Mouse (Mus musculus) midbrain, embryonic 15.5 days (tissue): ENCODE measurements around the gene March5. TPM values are rescaled to one million over a fixed set of nuclear protein-coding genes. Genes with fewer than 3 reads are reported as not detected.
"Not testable (repeated sequence)": the region's sequence is repeated elsewhere in the genome, so short reads cannot be mapped to it uniquely, and the experiment has no call there.

Experiments used
- ATAC-seq: fragments of 200-750 bp; cut with Nextera tagmentation; replicated peaks from 2 replicates; pipeline ENCODE4 v1.8.0; 2017; ENCODE audit warnings: moderate TSS enrichment
- H3K27ac ChIP-seq: fragments of 300-500 bp; sonication (generic); 2 replicates; pipeline ENCODE4 v1.5.1; 2015; ENCODE audit warnings: mild to moderate bottlenecking, inconsistent platforms
- H3K27me3 ChIP-seq: fragments of 300-500 bp; sonication (generic); replicated peaks from 2 replicates; pipeline ENCODE4 v1.6.1; 2015; ENCODE audit warnings: inconsistent platforms
- H3K36me3 ChIP-seq: fragments of 300-500 bp; sonication (generic); replicated peaks from 2 replicates; pipeline ENCODE4 v1.6.1; 2015; ENCODE audit warnings: inconsistent platforms
- H3K4me1 ChIP-seq: fragments of 300-500 bp; sonication (generic); 2 replicates; pipeline ENCODE4 v1.6.1; 2015; ENCODE audit warnings: inconsistent platforms
- H3K4me2 ChIP-seq: fragments of 300-500 bp; sonication (generic); 2 replicates; pipeline ENCODE4 v1.6.1; 2015; ENCODE audit warnings: inconsistent platforms, mild to moderate bottlenecking, moderate library complexity
- H3K4me3 ChIP-seq: fragments of 300-500 bp; sonication (generic); 2 replicates; pipeline ENCODE4 v1.5.1; 2015; ENCODE audit warnings: mild to moderate bottlenecking, inconsistent platforms
- H3K9ac ChIP-seq: fragments of 300-500 bp; sonication (generic); 2 replicates; pipeline ENCODE4 v1.6.1; 2015; ENCODE audit warnings: mild to moderate bottlenecking, inconsistent platforms
- H3K9me3 ChIP-seq: fragments of 300-500 bp; sonication (generic); 2 replicates; pipeline ENCODE4 v1.6.1; 2016; ENCODE audit warnings: inconsistent platforms
- WGBS: fragments of 180-500 bp; shearing (Covaris S2); methylation state at CpG from one replicate; pipeline ENCODE4 v1.1.7; 2015; ENCODE audit warnings: mixed read lengths; 5-methylcytosine and 5-hydroxymethylcytosine counted together
- polyA plus RNA-seq: library from polyadenylated mRNA; unstranded; fragments of >200 nt; fragmentation: Nextera tagmentation; extraction: Ambion mirVana; gene quantifications from 2 replicates; pipeline ENCODE4 v1.2.1, GENCODE M21; 2015

Gene March5
- polyA plus RNA-seq, 1 experiment from 2014 or later = 103 TPM

DNA sequence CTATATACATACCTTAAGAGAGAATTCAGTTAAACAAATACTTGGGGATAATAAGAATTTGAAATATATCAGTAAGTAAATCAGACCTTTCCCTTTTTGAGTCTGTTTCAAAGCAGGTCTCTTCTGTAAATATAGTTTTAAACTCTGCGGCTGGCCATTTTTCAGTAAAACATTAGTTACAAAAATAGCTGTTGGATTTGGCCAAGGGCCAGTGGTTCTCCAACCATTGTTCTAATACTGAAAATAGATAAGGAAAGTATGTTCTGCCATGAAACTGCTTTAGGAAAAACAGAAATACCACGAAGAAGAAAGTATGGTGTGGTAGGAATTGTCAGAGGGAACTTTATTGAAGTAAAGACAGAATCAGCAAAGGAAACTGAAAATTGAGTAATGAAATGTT lies 7.4 kb downstream of the March5 start:
- no peak for ATAC-seq
- peaks cover 2% of the 10 kb centered on the region for H3K4me1 ChIP-seq
- 88% methylated on average over 2 of the region's 2 CpGs for WGBS
- no peak overlapping the region for H3K4me2 ChIP-seq
- H3K9me3 ChIP-seq = no peaks in the 10 kb centered on the region
- H3K27me3 ChIP-seq = no peaks in the 10 kb centered on the region
- H3K4me3 ChIP-seq = no peak overlapping the region
- H3K36me3 ChIP-seq = peaks cover 26% of the 10 kb centered on the region
- no peak overlapping the region for H3K27ac ChIP-seq
- no peak overlapping the region for H3K9ac ChIP-seq

DNA sequence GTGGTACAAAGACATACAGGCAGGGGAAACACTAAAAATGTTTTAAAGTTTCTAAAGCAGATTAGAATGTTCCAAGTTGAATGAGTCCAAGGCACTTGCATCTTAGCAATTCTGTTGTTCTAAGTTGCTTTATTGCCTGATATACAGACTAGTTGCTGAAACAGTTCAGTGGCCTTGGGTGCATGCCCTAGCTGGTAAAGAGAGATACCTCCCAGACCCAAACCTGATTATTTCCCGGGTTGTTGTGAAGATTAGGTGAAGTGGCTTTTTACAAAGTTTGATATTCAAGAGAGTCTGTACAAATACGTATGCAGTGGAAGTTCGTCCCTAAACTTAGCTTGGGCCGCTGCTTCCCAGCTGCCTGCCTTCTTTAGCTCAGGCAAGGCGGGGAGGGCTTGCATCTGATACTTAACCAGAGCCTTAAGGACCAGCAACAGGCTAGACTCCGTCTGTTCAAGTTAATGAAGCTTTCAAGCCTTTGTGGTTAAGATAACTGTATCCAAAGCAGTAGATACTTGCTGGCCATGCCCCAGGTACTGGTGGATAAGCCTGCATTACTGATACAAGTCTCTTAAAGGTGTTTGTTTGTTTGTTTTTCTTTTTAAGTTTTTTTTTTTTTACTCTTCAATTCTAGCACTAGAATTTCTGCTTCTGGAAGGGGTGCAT lies 18.0 kb downstream of the March5 start:
- Histone ChIP-seq H3K4me2 (no peak overlapping the region), H3K27me3 (no peaks in the 10 kb centered on the region), H3K4me1 (no peaks in the 10 kb centered on the region), H3K9ac (no peak overlapping the region), H3K27ac (no peak overlapping the region), H3K36me3 (peaks cover 9% of the 10 kb centered on the region; the same call in 1 of the 2 replicates), H3K4me3 (no peak overlapping the region), H3K9me3 (no peaks in the 10 kb centered on the region)
- 84% methylated on average over 6 of the region's 6 CpGs for WGBS
- no peak for ATAC-seq

DNA sequence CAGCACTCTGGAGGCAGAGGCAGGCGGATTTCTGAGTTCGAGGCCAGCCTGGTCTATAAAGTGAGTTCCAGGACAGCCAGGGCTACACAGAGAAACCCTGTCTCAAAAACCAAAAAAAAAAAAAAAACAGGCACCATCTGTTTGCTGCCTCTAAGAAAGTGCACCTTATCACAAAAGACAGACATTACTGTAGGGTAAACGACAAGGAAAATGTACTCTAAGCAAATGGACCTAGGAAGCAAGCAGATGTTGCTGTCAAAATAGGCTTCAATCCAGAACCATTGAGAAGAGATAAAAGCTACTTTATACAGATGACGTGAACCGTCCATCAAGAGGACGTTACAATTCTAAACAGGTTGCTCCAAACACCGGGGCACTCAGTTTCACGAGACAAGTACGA lies 25.3 kb downstream of the March5 start:
- peaks cover 10% of the 10 kb centered on the region for H3K4me1 ChIP-seq
- H3K4me3 ChIP-seq, H3K4me2 ChIP-seq, H3K27ac ChIP-seq, H3K27me3 ChIP-seq, H3K36me3 ChIP-seq, H3K9me3 ChIP-seq, H3K9ac ChIP-seq, ATAC-seq: not testable (repeated sequence)
- WGBS = 80% methylated on average over 9 of the region's 9 CpGs

DNA sequence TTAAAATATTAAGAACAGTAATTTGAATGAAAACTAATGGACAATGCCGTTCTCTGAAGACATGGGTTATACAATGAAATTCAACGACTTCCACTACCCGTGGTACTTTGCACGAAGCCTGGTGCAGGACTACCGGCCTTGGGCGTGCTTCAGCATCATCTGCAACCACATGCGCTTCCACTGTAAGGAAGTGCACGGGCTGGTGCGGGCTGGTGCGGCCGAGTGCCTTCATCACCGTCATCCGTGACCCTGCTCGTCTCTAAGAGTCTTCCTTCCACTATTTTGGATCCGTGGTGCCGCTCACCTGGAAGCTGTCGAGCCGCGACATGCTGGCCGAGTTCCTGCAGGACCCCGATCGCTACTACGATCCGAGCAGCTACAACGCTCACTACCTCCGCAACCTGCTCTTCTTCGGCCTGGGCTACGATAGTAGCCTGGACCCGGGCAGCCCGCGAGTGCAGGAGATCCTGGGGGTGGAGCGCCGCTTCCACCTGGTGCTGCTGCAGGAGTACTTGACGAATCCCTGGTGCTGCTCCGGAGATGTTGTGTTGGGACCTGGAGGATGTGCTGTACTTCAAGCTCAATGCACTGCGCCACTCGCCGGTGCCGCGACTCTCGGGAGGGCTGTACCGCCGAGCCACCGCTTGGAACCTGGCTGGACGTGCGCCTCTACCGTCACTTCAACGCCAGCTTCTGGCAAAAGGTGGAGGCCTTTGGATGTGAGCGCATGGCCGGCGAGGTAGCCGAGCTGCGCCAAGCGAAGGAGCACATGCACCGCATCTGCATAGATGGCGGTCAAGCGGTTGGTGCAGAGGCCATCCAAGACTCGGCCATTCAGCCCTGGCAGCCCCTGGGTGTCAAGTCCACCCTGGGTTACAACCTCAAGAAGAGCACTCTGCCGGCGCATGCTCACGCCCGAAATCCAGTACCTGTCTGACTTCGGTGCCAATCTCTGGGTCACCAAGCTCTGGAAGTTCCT lies 26.5 kb downstream of the March5 start:
- WGBS = 5% methylated on average over 63 of the region's 63 CpGs
- peaks cover 21% of the 10 kb centered on the region for H3K4me1 ChIP-seq
- H3K9me3 ChIP-seq = no peaks in the 10 kb centered on the region
- peak overlapping the region; percentile 43 for H3K4me3 ChIP-seq
- H3K27ac ChIP-seq = no peak overlapping the region
- H3K9ac ChIP-seq = peak overlapping the region; percentile 50
- peak overlapping the region; percentile 73 for H3K4me2 ChIP-seq
- H3K27me3 ChIP-seq = peaks cover 6% of the 10 kb centered on the region
- ATAC-seq = peak; percentile 78
- H3K36me3 ChIP-seq = no peaks in the 10 kb centered on the region

DNA sequence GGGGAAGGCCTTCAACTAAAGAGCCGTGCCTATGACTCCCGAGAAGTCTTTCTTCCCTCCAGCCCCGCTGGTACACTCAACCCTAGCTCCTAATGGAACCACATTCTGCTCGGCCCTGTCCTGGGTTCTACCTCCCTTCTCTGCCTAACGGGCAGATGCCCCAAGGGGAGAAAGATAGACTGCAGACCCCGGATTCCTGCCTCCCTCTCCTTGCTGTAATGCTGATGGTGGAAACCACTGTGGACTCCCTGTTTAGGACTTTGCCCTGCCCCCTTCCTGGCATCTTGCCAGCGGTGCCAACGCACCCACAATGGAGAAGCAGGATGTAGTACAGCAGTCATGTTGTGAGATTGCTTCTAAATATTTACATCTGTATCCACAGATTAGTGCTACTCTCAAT lies 28.5 kb downstream of the March5 start:
- no peak overlapping the region for H3K9ac ChIP-seq
- ATAC-seq = no peak
- WGBS = 53% methylated on average over 8 of the region's 8 CpGs
- no peak overlapping the region for H3K27ac ChIP-seq
- H3K4me3 ChIP-seq = no peak overlapping the region
- H3K9me3 ChIP-seq = no peaks in the 10 kb centered on the region
- peaks cover 6% of the 10 kb centered on the region for H3K27me3 ChIP-seq
- no peaks in the 10 kb centered on the region for H3K36me3 ChIP-seq
- H3K4me1 ChIP-seq = peaks cover 24% of the 10 kb centered on the region
- no peak overlapping the region for H3K4me2 ChIP-seq

DNA sequence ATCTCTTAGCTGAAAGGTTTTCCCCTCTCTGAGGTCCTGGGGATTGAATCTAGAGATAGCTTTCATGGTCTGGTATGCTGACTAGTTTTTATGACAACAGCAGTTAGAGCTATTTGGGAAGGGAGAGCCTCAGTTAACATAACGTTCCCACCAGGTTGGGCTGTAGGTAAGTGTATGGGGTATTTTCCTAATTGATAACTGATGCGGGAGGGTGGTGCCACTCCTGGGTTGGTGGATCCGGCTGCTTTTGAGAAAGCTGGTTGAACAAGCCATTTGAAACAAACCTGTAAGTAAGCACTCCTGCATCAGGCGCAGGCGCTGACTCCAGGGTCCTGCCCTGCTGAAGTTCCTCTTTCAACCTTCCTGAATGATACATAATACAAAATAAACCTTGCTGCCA lies 30.0 kb downstream of the March5 start:
- Histone ChIP-seq H3K27ac (no peak overlapping the region), H3K9ac (no peak overlapping the region), H3K4me1 (peaks cover 24% of the 10 kb centered on the region), H3K4me2 (no peak overlapping the region), H3K36me3 (no peaks in the 10 kb centered on the region), H3K9me3 (no peaks in the 10 kb centered on the region), H3K4me3 (no peak overlapping the region), H3K27me3 (peaks cover 6% of the 10 kb centered on the region)
- no peak for ATAC-seq
- WGBS = 65% methylated on average over 5 of the region's 5 CpGs

DNA sequence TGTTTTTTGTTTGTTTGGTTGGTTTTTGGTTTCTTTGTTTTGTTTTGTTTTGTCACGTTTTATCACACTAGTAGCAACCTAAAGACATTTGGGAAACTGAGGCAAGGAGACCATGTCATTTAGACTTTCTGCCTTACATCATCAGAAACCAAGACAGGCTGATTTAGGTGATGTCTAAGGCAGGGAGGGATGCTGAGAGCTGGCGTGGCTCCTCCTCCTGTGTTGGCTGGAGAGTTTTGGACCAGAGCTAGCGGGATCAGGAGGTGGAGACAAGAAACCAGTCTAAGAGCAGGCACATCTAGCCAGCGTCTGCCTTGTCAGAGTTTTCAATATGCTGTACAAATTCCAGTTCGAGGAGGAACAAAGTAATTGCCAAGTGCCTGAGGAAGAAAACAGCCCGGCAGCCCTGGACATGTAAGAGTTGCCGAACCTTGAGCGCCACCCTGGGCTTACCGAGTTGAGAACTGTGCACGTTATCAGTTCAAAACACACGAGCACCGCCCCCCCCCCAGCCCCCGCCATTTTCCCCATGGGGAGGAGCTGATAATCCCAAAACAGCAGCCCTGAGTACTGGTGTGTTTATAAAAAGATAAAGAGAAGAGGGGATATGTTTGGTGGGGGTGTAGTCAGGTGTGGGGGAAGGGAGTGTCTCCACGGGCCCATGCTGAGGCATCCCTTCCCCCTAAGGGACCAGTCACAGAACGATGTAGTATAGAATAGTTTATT lies 30.5 kb downstream of the March5 start:
- Histone ChIP-seq H3K9me3 (no peaks in the 10 kb centered on the region), H3K27me3 (peaks cover 6% of the 10 kb centered on the region), H3K9ac (no peak overlapping the region), H3K4me3 (peak overlapping the region; percentile 6; the same call in 1 of the 2 replicates), H3K4me2 (peak overlapping the region; percentile 35), H3K4me1 (peaks cover 24% of the 10 kb centered on the region), H3K36me3 (no peaks in the 10 kb centered on the region), H3K27ac (no peak overlapping the region)
- peak; percentile 21 for ATAC-seq
- WGBS = 9% methylated on average over 15 of the region's 15 CpGs

DNA sequence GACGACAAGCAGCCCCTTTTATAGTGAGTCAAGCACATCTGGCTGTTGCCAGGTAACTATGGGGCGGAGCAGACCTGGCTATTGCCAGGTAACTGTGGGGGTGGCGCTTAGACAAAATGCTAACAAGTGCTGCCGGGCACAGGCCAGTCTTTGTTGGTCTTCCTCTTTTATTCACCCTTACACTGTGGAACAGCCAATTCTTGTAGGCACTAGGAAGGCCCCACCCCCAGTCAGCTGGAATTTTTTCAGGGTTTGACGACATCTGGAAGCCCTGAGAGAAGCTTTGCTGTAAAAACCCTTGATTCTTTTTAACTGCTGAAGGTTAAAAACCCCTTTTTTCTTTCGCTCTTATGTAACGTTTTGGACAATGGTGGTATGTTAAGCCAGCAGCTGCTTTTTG lies 31.3 kb downstream of the March5 start:
- H3K27ac ChIP-seq = no peak overlapping the region
- no peaks in the 10 kb centered on the region for H3K9me3 ChIP-seq
- no peak overlapping the region for H3K9ac ChIP-seq
- peak; percentile 80 for ATAC-seq
- H3K4me1 ChIP-seq = peaks cover 21% of the 10 kb centered on the region
- H3K4me3 ChIP-seq = no peak overlapping the region
- H3K36me3 ChIP-seq = no peaks in the 10 kb centered on the region
- peak overlapping the region; percentile 35 for H3K4me2 ChIP-seq
- H3K27me3 ChIP-seq = peaks cover 6% of the 10 kb centered on the region
- WGBS = 10% methylated on average over 7 of the region's 7 CpGs

DNA sequence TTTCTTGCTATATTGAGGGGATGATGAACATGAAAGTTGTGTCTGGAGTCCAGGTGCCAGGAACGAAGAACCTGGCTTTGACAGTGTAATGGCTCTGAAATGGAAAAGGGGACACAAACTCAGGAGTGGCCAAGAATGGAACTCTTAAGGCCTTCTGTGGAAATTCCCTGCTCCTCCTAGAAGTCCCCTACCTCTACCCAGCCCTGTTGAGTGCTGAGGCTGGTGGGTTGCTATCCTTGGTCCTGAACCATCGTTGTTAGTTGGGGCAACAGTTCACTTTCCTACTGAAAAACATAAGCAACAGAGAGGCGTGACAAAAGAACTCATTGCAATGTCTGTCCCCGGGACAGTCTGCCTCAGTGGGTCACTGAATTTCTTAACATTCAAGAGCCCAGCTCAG lies 31.8 kb downstream of the March5 start:
- no peak overlapping the region for H3K27ac ChIP-seq
- peak overlapping the region; percentile 35; the same call in 1 of the 2 replicates for H3K4me2 ChIP-seq
- H3K4me1 ChIP-seq = peaks cover 17% of the 10 kb centered on the region
- H3K27me3 ChIP-seq = peaks cover 6% of the 10 kb centered on the region
- H3K9ac ChIP-seq = no peak overlapping the region
- 35% methylated on average over 4 of the region's 4 CpGs for WGBS
- H3K36me3 ChIP-seq = no peaks in the 10 kb centered on the region
- ATAC-seq = no peak
- no peaks in the 10 kb centered on the region for H3K9me3 ChIP-seq
- no peak overlapping the region for H3K4me3 ChIP-seq

DNA sequence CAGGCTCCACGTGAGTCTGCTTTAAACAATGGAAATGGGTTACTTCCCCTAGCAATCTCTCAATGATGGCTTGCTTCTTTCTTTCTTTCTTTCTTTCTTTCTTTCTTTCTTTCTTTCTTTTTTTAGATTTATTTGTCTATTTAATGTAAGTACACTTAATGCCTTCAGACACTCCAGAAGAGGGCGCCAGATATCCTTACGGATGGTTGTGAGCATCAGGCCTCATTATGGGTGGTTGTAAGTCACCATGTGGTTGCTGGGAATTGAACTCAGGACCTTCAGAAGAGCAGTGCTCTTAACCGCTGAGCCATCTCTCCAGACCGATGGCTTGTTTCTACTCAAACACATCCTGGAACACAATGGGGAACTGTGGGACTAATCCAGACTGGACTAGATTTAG lies 33.9 kb downstream of the March5 start:
- ATAC-seq = no peak
- Histone ChIP-seq H3K27ac (no peak overlapping the region), H3K36me3 (no peaks in the 10 kb centered on the region), H3K4me3 (no peak overlapping the region), H3K4me1 (peaks cover 13% of the 10 kb centered on the region), H3K9me3 (no peaks in the 10 kb centered on the region), H3K9ac (no peak overlapping the region), H3K4me2 (no peak overlapping the region), H3K27me3 (no peaks in the 10 kb centered on the region)
- WGBS = 69% methylated on average over 5 of the region's 5 CpGs

DNA sequence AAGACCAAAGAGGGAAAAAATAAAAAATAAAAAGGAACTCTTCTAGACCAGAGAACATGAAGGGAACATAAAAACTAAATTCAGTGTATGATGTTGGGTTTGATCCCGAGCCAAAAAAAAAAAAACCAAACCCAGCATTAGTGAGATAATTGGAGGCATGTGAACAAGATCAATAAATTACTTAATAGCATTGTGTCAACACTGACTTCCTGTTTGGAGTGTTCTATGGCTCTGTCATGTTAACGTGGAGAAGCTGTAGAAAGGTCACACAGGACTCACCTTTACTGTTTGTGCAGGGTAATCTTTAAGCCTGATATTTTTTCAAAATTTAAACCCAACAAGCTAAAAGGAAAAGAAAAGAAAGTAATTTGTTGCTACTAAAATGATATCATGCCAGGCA lies 35.4 kb downstream of the March5 start:
- Histone ChIP-seq H3K9me3 (no peaks in the 10 kb centered on the region), H3K27me3 (no peaks in the 10 kb centered on the region), H3K4me3 (no peak overlapping the region), H3K9ac (no peak overlapping the region), H3K36me3 (no peaks in the 10 kb centered on the region), H3K4me1 (peaks cover 13% of the 10 kb centered on the region), H3K4me2 (no peak overlapping the region), H3K27ac (no peak overlapping the region)
- 52% methylated on average over 2 of the region's 2 CpGs for WGBS
- ATAC-seq = no peak

DNA sequence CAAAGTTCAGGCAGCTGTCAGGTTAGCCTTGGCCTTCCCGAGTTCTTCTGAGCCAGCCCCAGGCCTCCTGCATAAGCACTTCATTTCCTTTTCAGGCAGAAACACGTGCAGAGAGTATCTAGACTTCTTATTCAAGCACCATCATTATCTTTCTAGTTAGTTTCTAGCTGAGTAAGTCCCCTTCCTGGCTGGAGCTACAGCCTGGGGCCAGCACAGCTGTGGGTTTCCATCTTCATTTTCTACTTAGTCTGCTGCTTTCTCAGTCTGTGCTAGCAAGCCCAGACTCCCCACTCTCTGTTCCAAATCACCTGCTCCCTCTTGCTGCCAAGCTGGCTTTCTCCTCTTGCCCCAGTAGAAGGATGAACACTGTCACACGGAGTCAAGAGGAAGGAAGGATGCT lies 39.5 kb downstream of the March5 start:
- 48% methylated on average over 3 of the region's 3 CpGs for WGBS
- H3K4me1 ChIP-seq = no peaks in the 10 kb centered on the region
- no peak overlapping the region for H3K27ac ChIP-seq
- H3K4me3 ChIP-seq = no peak overlapping the region
- H3K9ac ChIP-seq = no peak overlapping the region
- H3K27me3 ChIP-seq = no peaks in the 10 kb centered on the region
- ATAC-seq = no peak
- no peaks in the 10 kb centered on the region for H3K36me3 ChIP-seq
- no peak overlapping the region for H3K4me2 ChIP-seq
- no peaks in the 10 kb centered on the region for H3K9me3 ChIP-seq
